Mouse (Mus musculus) heart, adult 2 months (tissue): ENCODE data around the gene Frmd5. TPM values are rescaled to one million over a fixed set of nuclear protein-coding genes. Genes with fewer than 3 reads are reported as not detected.

Experiments
- DNase-seq, 2 experiments: peaks; one replicate each; pipeline ENCODE4 v3.0.0; 2021
- H3K27ac ChIP-seq: fragments of 200-600 bp; 2 replicates; pipeline ENCODE4 v1.8.1; 2022
- H3K27me3 ChIP-seq: fragments of 200-500 bp; 2 replicates; pipeline ENCODE4 v1.6.1; 2012; ENCODE audit warnings: mild to moderate bottlenecking, low read length, inconsistent platforms, mixed read lengths; ENCODE audit not compliant: control insufficient read depth, insufficient read depth
- H3K36me3 ChIP-seq: fragments of 200-500 bp; 2 replicates; pipeline ENCODE4 v1.6.1; 2012; ENCODE audit warnings: low read length, inconsistent platforms; ENCODE audit not compliant: control insufficient read depth, insufficient read depth
- H3K4me1 ChIP-seq: fragments of 200-500 bp; 2 replicates; pipeline ENCODE4 v1.6.1; 2011; ENCODE audit warnings: low read length; ENCODE audit not compliant: control insufficient read depth, insufficient read depth
- H3K4me3 ChIP-seq: fragments of 200-600 bp; 2 replicates; pipeline ENCODE4 v1.8.1; 2022
- H3K79me2 ChIP-seq: fragments of 200-500 bp; replicated peaks from 2 replicates; pipeline ENCODE4 v1.6.1; 2012; ENCODE audit warnings: mild to moderate bottlenecking, inconsistent platforms, low read length, moderate library complexity, mixed read lengths; ENCODE audit not compliant: control insufficient read depth, insufficient read depth
- H3K9ac ChIP-seq: fragments of 200-500 bp; 2 replicates; pipeline ENCODE4 v1.6.1; 2012; ENCODE audit warnings: low read depth, mild to moderate bottlenecking, control low read depth, inconsistent platforms, low read length, mixed read lengths
- CTCF ChIP-seq: fragments of 200-600 bp; IDR thresholded peaks from 2 replicates; pipeline ENCODE4 v1.8.1; 2022; ENCODE audit warnings: antibody characterized with exemption, mild to moderate bottlenecking, moderate library complexity
- EP300 ChIP-seq: fragments of 200-500 bp; IDR thresholded peaks from 2 replicates; pipeline ENCODE4 v1.6.1; 2011; ENCODE audit warnings: low read depth, low read length, control low read depth; ENCODE audit not compliant: insufficient read depth
- POLR2A ChIP-seq: fragments of 200-500 bp; IDR thresholded peaks from 2 replicates; pipeline ENCODE4 v1.6.1; 2011; ENCODE audit warnings: mild to moderate bottlenecking, low read depth, low read length, control low read depth; ENCODE audit not compliant: insufficient read depth
- WGBS: fragments of 180-500 bp; shearing (Covaris S2); methylation state at CpG from one replicate; pipeline ENCODE4 v1.1.7; 2018; 5-methylcytosine and 5-hydroxymethylcytosine counted together
- intact Hi-C: fragments of 180-260 bp; cut with DNase I; formaldehyde crosslinking; loops from one replicate; pipeline ENCODE4 v1.15.1; 2025
- polyA plus RNA-seq: library from polyadenylated mRNA; depleted of rRNA; stranded (reverse); fragments of >200 nt; gene quantifications from 2 replicates; pipeline ENCODE4 v1.2.3, GENCODE M21; 2012
- total RNA-seq, 2 experiments: library from RNA; stranded (reverse); gene quantifications; 2 replicates each; pipeline ENCODE4 v1.2.3; 2021

Gene Frmd5
- total and polyA plus RNA-seq, 3 experiments, result 124 to 245 (median 197) TPM

DNA sequence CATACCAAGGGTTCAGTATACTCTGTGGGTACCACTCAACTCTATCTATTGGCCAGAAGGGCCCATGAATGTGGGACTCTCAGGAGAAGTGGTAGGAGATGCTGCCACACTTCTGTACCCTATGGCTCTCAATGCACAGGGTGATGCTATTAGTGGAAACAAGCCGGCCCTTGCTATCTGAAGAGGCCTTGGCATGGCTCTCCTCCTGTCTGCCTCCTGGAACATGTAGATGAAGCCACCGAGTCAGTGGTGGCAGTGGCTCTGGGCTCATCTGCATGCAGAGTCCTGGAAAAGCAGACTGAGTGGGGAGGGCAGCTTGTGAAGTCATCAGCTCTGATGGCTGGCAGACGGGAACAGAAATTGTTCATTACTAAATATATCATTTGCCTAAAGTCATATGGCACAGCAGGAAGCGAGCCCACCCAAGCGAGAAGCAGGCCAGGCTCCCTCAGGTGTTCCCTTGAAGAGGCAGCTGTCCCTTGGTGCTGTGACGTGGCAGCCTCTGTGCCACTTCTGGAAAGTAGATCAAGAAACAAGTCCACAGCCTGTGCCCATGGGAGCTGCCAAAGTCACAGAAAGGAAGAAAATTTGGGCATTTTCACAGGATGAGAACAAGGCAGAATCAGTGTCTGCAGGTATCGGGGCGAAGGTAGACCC is 235.8 kb downstream of the Frmd5 start:
- DNase-seq, result peak in 1 of 2 experiments; percentile 35
- WGBS, result 38% methylated on average over 8 of the region's 8 CpGs

DNA sequence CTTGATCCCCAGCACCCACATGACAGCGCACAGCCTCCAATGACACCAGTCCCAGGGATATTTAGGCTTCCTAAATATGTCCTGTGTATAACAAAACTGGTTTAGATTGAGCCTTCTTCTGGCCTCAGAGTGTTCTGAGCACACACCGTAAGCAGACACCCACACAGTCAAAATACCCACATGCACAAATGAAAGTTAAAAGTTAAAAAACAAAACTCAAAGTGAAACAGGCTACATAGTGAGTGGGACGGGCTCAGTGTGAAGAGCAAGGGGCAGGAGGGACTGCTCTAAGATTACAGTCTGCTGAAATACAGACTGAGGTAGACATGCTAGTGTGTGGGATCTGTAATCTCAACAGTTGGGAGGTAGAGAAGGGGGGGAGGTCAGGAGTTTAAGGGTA is 236.8 kb downstream of the Frmd5 start:
- Histone ChIP-seq H3K36me3 (no peaks in the 10 kb centered on the region), H3K27me3 (no peaks in the 10 kb centered on the region), H3K4me3 (no peak overlapping the region), H3K79me2 (no peaks in the 10 kb centered on the region), H3K27ac (no peak overlapping the region), H3K4me1 (peaks cover 2% of the 10 kb centered on the region), H3K9ac (no peak overlapping the region)
- no peak for TF ChIP-seq CTCF
- TF ChIP-seq EP300, result no peak
- TF ChIP-seq POLR2A, result no peak
- no peak for DNase-seq
- 78% methylated on average over 3 of the region's 3 CpGs for WGBS
- intact Hi-C loops, result no loop called here

More for the DNA sequence above, 235.8 kb downstream of the Frmd5 start:
- Histone ChIP-seq H3K27me3 (no peaks in the 10 kb centered on the region), H3K36me3 (no peaks in the 10 kb centered on the region), H3K4me3 (no peak overlapping the region), H3K27ac (no peak overlapping the region), H3K4me1 (peaks cover 2% of the 10 kb centered on the region), H3K79me2 (no peaks in the 10 kb centered on the region), H3K9ac (no peak overlapping the region)
- intact Hi-C loops, result loop anchor here (1.0 kb wide), 2 partner anchors 124 to 261 kb away; no protein-coding TSS in a partner anchor
- no peak for TF ChIP-seq POLR2A

DNA sequence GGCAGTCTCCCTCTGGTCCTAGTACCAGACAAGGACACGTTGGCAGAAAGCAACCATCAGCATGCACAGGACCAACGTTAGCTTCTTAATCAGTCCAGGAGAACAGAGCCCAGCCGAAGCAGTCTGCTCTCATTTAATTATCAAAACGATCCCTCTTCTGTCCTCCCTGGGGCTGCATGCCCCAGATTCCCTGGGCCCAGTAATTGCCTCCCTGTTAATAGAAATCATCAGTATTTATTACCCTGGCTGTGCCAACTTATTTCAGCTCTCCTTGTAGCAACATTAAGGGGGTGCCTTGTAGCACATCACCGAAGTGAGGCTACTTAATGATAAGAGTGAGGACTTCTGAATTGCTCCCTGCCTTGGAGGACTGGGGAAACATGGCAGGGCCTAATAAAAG is 241.0 kb downstream of the Frmd5 start:
- intact Hi-C loops, result no loop called here

DNA sequence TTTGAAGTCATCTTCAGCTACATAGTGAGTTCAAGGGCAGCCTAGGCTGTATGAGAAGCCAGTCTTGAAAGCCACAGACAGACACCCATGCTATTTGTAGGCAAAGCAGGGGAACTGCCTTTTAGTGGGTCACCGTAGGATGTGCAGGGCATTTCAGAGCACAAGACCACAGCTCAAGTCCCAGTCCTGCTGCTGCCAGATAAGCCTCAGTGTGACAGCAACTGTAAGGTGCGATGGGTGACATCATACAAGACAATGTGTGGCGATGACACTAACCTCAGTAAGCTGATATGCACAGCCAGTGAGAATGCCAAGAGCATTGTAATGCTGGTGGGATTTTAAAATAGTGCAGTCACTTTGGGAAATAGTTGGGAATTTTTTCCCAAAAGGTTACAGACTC is 243.8 kb downstream of the Frmd5 start:
- DNase-seq, result no peak
- no peaks in the 10 kb centered on the region for H3K36me3 ChIP-seq
- intact Hi-C loops, result no loop called here
- WGBS, result 80% methylated on average over 3 of the region's 3 CpGs
- TF ChIP-seq CTCF, result no peak
- no peak for TF ChIP-seq EP300
- no peak for TF ChIP-seq POLR2A
- H3K4me3 ChIP-seq, result no peak overlapping the region
- H3K27ac ChIP-seq, result no peak overlapping the region
- no peaks in the 10 kb centered on the region for H3K79me2 ChIP-seq
- H3K4me1 ChIP-seq, result no peaks in the 10 kb centered on the region
- no peaks in the 10 kb centered on the region for H3K27me3 ChIP-seq
- H3K9ac ChIP-seq, result no peak overlapping the region

More for the DNA sequence above, 241.0 kb downstream of the Frmd5 start:
- DNase-seq, result no peak
- H3K79me2 ChIP-seq, result no peaks in the 10 kb centered on the region
- no peaks in the 10 kb centered on the region for H3K4me1 ChIP-seq
- H3K9ac ChIP-seq, result no peak overlapping the region
- WGBS, result 72% methylated on average over 5 of the region's 5 CpGs
- H3K36me3 ChIP-seq, result no peaks in the 10 kb centered on the region
- H3K4me3 ChIP-seq, result no peak overlapping the region
- TF ChIP-seq POLR2A (no peak), CTCF (no peak), EP300 (no peak)
- no peaks in the 10 kb centered on the region for H3K27me3 ChIP-seq
- H3K27ac ChIP-seq, result no peak overlapping the region

DNA sequence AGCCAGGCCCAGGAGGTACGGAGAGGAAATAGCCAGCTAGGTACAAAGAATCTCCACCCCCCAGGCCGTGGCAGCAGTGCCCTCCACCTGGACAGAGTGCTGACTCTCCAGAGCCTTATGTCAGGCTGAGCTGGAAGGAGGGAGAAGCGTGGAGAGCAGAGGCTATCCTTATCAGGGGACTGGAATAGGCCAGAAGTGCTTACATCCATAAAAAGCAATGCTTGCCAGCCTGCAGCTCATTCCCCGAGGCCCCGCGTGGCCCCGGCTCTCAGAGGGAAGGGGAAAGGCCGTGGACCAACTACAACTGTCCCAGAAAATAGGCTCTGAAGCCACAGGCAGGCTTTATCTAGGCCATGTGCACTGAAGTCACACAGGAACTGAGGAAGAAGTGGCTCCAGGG is 255.6 kb downstream of the Frmd5 start:
- H3K4me1 ChIP-seq, result peaks cover 2% of the 10 kb centered on the region; the same call in 1 of the 2 replicates
- intact Hi-C loops, result loop anchor here (2.0 kb wide), 1 partner anchor 124 kb away; no protein-coding TSS in a partner anchor
- peaks cover 13% of the 10 kb centered on the region for H3K36me3 ChIP-seq
- 20% methylated on average over 8 of the region's 8 CpGs for WGBS
- H3K27me3 ChIP-seq, result no peaks in the 10 kb centered on the region
- peak overlapping the region; percentile 52 for H3K4me3 ChIP-seq
- H3K79me2 ChIP-seq, result no peaks in the 10 kb centered on the region
- DNase-seq, result peak; percentile 63 to 75
- H3K27ac ChIP-seq, result peak overlapping the region; percentile 94
- TF ChIP-seq CTCF (no peak), POLR2A (peak; percentile 92), EP300 (peak; percentile 85)
- peak overlapping the region; percentile 78 for H3K9ac ChIP-seq

DNA sequence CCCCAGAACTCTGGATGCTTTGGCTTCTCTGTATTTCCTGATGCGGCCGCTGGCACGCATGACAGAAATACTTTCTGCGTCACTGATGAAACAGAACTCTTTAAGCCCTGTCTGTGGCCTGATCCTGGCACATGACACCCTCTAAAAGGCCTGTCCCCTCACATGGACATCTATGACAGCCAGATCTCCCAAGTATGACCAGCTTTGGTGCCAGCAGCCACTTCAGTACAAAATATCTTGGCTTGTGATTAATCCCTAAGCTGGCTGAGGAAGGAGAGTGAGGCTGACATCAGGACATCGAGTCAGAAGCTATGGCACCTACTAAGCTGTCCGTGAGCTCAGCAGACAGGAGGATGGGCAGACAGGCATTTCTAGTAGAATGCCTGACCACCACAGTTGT is 257.3 kb downstream of the Frmd5 start:
- DNase-seq, result peak; percentile 49 to 77
- Histone ChIP-seq H3K27ac (peak overlapping the region; percentile 94), H3K79me2 (no peaks in the 10 kb centered on the region), H3K36me3 (peaks cover 13% of the 10 kb centered on the region), H3K4me1 (peaks cover 2% of the 10 kb centered on the region), H3K4me3 (peak overlapping the region; percentile 52), H3K27me3 (no peaks in the 10 kb centered on the region), H3K9ac (peak overlapping the region; percentile 54)
- WGBS, result 68% methylated on average over 6 of the region's 6 CpGs
- TF ChIP-seq CTCF (no peak), EP300 (peak; percentile 88), POLR2A (peak; percentile 82)
- intact Hi-C loops, result loop anchor here (2.0 kb wide), 1 partner anchor 125 kb away; no protein-coding TSS in a partner anchor
